Mouse (Mus musculus) adrenal gland (tissue): Measurements from ENCODE around the gene Fam227a.
"Not testable (repeated sequence)": the region's sequence is repeated elsewhere in the genome, so short reads cannot be mapped to it uniquely, and the experiment has no call there.

Source experiments
- intact Hi-C: fragments of 180-260 bp; cut with DNase I; formaldehyde crosslinking; loops from one replicate; pipeline ENCODE4 v1.15.1; 2025

Gene Fam227a

DNA sequence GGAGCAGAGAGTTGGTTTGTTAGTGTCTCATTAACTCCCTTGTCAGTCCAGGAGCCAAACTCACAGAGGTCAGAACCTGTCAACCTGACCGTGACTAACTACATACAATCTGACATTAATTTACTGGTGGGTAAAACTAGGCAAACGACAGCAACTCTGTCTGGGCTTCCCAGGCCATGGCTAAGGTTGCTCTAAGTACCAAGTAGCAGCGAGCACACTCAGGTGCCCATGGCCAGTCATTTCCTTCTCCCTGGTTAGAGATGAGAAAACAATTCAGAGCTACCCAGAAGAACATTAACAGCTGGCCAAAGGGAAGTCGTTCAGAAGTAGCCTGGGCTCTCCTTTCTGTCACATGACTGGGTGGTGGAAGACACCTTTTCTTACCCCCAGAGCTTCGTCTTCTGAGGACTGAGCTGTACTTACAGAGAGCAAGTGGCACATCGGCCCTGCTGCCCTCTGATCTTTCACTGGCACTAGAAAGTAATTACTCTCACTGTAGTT is 26.4 kb upstream of the Fam227a start:
- intact Hi-C loops: loop anchor here (5.0 kb wide), 1 partner anchor 57 kb away; the partner anchor contains the start of gene Sun2

DNA sequence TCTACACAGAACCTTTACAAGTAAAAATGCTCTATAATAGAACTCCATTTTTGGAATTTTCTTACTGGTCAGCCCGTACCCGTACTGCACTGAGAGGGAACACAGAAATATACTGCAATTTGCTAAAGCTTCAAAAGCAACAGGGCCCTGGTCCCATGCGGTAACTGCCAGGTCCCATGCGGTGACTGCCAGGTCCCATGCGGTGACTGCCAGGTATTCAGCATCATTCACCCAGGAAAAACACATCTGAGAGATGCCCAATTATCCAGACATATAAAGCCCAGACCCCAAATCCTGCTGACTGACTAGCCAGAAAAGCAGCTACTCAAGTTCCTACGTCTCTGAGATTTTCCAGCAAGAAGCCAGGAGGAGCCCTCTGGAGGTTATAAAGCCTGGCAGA is 25.9 kb upstream of the Fam227a start:
- intact Hi-C loops: loop anchor here (5.0 kb wide), 1 partner anchor 58 kb away; the partner anchor contains the start of gene Sun2

DNA sequence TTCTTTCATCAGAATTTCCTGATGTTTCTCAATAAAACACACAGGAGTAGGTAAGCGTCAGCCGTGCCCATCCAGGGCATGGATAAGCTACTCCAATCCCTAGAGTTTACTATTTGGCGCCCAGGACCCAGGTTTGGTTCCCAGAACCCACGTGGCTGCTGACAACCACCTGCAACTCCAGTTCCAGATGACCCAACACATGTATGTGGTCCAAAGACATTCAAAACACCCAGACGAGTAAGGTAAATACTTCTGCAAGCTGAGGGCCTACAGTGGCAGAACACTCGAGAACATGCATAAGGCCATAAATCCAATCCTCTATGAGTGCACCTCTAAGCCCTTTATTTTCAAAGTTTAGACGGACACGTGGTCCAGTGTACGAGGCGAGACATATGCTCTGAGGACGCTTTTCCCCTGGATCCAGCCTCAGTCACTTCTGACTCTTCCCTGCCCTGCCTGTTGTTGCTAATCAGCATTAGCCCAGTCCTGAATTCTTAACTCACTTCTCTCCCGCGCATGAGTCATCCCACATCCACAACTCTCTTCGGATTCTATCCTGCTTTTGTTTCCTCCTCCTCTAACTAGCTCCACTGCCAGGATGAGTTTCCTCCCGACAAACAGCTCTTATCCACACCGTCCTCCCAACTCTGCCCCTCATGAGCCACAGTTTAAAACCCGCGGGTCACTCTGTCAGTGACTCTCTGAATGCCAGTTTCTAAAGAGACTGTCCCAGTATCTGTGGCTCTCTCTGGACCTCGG is 25.1 kb upstream of the Fam227a start:
- intact Hi-C loops: no loop called here

DNA sequence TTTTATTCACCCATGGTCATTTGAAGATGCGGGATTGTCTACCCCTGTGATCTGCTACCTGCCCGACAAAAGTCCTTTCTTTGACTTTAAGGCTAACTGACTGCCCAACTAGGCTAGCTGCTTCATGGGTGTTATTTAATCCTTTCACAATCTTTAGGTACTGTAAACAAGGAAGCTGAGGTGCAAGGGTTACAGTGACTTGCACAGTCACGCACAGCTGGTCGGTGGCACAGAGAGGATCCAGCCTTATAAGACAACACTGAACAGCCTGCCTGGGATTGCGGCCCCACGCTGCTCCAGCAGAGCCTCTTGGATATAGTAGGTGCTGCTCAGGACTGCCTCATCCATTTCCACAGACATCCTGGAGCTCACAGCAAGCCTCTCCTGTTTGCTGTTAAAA is 24.4 kb upstream of the Fam227a start:
- intact Hi-C loops: no loop called here

DNA sequence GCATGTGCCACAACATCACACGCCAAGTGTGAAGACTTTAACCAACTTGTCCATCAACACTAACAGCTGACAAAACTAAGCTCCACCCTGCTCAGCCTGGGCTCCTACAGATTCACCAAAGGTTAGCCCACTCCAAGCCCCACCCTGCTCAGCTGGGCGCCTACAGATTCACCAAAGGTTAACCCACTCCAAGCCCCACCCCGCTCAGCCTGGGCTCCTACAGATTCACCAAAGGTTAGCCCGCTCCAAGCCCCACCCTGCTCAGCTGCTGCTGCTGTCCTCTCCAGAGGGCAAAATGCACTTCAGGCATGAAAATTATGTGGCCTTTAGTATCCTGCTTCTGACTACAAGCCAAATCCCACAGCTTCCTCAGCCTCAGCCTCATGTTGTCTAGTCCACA is 23.2 kb upstream of the Fam227a start:
- intact Hi-C loops: no loop called here

DNA sequence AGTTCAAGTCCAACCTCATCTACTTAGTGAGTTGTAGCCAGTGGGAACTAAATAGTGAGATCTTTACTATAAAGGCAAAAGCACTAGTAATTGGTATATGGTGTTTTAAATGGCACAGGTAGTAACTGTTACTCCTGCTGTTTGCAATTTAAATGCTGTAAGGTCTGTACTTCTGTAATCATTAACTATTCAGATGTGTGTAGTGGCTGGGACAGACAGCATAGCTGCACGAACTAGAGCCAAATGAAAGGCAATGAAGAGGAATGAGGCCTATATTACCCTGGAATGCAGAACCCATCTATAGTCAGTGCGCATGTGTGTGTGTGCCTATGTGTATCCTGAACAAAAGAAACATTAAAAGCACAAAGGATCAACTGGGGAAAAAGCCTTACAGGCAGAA is 19.2 kb upstream of the Fam227a start:
- intact Hi-C loops: no loop called here

DNA sequence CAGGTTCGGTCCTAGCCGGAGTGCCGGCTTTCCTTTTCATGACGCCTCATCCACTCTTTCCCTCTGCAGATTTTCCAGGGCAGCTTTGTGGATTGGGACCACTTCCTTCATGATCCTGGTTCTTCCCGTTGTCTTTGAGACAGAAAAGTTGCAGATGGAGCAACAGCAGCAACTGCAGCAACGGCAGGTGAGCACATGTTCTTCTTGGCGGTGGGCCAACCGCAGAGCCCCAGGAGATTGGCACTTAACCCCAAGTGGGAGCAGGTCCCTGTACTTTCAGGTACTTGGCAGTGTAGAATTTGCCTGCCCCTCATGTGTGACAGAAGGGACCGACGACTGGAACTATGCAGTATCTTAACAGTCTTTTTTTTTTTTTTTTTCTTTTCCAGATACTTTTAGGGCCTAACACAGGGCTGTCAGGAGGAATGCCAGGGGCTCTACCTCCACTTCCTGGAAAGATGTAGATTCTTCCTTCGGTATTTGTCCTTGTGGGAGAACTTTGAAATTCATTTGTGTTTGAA is 13.1 kb upstream of the Fam227a start:
- intact Hi-C loops: not testable (repeated sequence)

DNA sequence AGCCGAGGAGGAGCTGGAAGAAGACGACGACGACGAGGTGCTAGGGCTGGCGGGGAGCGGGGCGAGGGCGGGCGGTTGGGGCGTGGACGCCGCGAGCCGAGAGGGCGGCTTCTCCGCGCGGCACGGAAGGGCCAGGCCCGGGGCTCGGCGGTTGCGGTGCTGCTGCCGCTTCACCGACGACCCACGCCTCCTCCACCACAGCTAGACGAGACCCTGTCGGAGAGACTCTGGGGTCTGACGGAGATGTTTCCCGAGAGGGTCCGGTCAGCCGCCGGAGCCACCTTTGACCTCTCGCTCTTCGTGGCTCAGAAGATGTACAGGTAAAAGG is 12.2 kb upstream of the Fam227a start:
- intact Hi-C loops: no loop called here

DNA sequence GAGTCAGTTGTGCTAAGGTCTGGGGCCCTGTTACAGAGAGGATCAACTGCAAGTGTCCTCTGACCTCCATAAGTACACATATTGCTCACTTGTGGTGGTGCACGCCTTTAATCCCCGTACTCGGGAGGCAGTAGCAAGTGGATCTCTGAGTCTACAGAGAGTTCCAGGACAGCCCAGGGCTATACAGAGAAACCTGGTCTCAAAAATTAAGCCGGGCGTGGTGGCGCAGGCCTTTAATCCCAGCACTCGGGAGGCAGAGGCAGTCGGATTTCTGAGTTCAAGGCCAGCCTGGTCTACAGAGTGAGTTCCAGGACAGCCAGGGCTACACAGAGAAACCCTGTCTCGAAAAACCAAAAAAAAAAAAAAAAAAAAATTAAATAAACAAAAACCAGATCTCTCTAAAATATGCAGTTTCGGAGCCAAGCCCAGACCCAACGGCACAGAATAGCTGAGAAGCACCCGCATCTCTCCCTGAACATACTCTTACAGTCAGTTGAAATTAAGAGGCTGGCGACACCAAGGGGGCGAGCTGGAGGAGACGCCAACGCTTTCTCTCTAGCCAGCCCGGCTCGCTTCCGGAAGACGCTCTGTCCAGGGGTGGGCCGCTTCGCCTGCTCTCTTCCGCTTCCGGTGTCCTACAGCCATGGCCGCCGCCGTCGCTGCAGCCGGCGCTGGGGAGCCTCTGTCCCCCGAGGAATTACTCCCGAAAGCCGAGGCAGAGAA is 11.7 kb upstream of the Fam227a start, which contains the start of gene Tomm22:
Tomm22 (plus strand) TSS at position 613 of the 723 bp plus-strand sequence.
- intact Hi-C loops: no loop called here

DNA sequence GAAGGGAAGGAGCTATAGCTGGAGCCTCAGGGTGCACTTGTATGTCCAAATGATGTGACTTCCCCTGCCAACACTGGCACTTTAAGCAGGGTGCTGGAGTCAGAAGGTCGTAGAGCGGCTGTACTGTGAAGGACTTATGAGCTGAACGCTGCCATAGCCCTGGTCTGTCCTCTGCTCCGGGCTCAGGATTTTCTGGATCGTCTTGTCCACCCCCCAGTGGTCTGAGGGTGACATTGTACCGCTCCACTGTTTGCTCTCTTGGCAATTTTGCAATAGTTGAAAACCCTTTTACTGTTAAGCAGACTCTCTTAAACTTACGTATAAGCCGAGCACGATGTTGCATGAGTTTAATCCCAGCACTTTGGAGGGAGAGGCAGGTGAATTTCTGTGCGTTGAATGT is 10.4 kb upstream of the Fam227a start:
- intact Hi-C loops: no loop called here

DNA sequence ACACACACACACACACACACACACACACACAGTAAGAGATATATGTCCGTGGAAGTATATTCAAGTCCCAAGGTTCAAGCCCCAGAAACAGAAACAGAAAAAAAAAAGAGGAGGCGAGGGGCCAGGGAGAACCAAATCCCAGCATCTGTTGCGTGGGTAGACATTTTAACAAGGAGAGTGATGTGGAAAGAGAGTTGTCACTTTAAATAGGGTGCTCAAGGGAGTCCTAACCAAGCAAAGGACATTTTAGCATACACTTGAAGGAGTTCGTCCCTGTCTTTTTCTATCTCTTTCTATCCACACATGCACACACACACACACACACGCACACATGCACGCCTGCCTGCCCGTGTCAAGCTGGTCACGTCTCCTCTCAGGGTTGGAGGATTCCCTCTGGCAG is 5.9 kb upstream of the Fam227a start:
- intact Hi-C loops: no loop called here

DNA sequence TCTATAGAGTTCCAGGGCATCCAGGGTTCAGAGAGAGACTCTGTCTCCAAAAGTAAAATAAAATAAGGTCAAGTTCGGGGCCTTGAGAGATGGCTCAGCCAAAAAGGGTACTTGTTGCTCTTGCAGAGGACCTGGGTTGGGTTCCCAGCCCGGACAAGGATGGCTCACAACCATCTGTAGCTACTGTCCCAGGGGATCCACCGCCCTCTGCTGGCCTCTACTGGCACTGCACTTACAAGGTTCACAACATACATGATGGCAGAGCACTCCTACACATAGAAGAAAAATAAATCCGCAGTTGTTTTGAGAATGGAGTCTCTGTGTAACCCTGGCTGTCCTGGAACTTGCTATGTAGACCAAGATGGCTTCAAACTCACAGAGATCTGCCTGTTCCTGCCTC is 3.1 kb upstream of the Fam227a start:
- intact Hi-C loops: no loop called here

DNA sequence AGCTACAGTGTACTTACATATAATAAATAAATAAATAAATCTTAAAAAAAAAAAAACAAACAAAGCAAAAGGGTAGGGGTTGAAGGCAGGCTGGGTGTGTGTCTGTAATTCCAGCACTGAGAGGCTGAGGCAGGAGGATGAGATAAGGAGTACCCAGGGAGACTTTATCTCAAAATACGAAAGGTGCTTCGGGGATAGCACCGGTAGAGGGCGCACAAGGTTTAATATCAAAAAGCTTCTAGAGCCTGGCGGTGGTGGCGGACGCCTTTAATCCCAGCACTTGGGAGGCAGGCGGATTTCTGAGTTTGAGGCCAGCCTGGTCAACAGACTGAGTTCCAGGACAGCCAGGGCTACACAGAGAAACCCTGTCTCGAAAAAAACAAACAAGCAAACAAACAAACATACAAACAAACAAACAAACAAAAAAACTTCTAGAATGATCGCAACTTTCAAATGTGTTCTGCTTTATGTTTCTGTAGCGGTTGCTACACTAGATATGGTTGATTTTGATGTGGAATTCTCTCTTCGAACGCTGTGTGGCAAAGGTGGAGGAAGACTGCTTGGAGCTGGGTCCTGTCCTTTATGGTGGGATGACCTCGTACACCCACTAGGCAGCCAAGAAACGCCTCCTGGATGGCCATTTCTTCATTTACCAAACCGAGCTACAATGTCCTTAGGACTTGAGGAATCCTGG is 772 bp downstream of the Fam227a start:
- intact Hi-C loops: loop anchor here (5.0 kb wide), 1 partner anchor 111 kb away; the partner anchor contains the start of gene Ddx17

DNA sequence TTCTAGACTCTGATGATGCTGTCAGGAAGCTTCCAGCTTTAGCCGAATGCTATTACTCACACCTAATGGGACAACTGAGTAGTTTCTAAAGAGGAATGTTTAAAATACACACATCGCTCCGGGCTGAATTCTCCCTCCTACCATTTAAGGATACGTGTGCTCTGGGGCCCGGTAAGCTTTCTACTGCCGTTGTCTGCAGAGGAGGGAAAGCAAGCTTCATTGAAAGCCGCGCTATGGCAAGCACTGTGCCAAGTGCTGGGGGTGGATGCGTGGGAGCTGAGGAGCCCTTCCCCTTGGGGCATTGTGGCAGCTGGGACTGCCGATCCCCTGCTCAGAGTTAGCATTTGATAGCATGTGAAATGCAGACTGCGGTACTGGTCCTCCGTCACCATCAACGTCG is 2.3 kb downstream of the Fam227a start:
- intact Hi-C loops: loop anchor here (5.0 kb wide), 1 partner anchor 109 kb away; the partner anchor contains the start of gene Ddx17

DNA sequence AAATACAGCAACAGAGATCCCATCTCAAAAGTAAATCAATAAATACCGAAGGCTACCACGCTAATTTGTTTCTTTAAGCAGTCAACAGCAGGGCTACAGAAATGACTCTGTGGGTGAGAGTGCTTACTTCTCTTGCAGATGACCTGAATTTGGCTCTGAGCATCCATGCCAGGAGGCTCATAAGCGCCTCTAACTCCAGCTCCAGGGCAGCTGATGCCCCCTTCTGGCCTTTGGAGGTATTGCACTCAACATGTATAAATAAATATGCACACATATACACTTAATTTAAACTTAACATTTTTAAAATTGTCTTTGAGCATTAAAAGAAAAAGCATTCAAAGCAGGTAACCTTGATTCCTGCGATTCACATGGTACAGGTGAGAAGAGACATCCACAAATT is 7.3 kb downstream of the Fam227a start:
- intact Hi-C loops: no loop called here

DNA sequence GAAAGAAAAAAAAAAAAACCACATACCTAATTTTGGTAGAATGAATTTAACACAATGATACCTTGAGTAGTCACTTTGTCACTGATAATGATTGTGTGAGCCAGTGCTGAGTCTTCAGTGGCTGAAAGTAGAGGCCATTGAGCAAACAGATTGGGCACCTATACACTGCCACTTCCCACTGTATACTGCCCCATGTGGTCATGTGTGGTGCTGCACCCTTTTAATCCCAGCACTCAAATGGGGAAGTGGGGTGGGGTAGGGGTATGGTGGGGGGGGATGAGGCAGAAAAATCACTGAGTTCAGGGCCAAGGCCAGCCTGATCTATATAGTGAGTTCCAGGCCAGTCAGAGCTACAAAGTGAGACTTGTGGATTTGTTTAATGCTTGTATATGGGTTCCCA is 8.2 kb downstream of the Fam227a start:
- intact Hi-C loops: no loop called here

DNA sequence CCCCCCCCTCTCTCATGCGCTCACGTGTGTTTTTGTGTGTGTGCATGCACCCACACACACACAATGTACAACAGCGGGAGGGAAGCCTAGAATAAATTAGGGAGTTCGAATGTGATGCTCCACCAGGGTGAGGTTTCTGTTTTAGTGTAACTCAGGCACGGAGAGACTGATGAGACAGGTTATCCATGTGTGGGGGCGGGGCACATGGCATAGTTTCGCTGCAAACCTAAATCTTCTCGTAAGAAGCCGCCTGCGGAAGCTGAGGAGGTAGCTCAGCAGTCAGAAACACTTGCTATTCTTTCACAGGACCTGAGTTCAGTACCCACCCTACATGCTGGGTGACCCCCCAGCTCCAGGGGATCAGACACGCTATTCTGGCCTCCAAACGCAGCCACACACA is 10.6 kb downstream of the Fam227a start:
- intact Hi-C loops: no loop called here

DNA sequence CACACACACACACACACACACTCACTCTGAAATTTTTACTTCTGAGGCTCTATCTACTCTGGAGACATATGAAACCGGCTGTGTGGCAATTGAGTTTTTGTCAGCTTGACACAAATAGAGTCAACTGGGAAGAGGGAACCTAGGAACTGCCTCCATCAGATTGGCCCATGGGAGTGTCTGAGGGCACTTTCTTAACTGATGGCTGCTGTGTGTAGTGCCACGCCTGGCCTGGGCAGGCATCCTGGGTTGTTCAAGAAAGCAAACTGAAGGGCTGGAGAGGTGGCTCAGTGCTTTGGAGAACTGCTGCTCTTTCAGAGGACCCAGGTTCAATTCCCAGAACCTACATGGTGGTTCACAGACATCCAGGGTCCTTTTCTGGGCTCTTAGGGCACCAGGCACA is 13.3 kb downstream of the Fam227a start:
- intact Hi-C loops: no loop called here

DNA sequence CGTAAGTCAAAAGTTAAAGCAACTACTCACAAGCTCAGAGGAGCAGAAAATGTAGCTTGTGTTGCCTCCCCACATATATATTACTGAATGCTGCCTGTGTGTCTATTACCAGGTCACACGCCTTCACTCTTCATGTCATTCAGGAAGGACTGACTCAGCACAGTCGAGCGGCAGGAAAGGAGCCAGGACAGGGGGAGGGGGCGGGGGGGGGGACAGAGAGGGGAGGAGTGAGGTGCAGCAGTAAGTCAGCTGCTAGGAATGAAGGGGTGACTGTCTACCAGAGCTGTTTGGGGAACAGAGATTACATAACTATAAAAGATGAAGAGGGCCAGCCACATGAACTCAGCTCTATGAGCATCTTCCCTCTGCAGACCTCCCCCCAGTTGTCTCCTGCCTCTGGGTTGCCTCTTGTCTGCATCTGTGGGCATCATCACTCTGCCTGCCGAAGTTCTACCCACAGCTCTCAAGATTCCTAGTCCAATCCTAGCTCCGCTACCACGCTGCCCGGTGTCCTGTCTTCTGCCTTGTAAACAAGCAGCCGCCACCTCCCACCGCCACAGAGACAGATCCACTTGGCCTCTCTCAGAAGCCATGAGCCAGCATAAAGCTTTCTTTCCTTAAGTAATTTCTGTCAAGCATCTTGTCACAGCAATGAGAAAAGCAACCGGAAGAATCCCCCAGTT is 17.5 kb downstream of the Fam227a start:
- intact Hi-C loops: no loop called here

DNA sequence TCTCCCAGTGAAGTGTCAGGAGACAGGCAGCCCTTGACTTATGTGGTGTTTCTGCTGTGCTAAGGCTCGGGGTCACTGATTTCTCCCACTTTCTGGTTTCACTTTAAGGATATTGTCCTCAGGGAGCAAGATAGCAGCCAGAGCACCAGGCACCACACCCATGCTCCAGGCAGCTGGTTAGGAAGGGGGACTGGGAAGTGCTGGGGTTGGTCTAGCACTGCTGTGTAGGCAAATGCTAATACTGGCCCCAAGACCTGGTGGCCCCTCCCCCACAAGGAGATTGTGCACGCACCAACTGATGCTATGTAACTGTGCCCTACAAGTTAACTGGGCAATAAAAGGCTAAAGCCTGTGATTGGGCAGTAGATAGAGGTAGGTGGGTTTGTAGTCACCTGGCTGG is 28.3 kb downstream of the Fam227a start:
- intact Hi-C loops: no loop called here

DNA sequence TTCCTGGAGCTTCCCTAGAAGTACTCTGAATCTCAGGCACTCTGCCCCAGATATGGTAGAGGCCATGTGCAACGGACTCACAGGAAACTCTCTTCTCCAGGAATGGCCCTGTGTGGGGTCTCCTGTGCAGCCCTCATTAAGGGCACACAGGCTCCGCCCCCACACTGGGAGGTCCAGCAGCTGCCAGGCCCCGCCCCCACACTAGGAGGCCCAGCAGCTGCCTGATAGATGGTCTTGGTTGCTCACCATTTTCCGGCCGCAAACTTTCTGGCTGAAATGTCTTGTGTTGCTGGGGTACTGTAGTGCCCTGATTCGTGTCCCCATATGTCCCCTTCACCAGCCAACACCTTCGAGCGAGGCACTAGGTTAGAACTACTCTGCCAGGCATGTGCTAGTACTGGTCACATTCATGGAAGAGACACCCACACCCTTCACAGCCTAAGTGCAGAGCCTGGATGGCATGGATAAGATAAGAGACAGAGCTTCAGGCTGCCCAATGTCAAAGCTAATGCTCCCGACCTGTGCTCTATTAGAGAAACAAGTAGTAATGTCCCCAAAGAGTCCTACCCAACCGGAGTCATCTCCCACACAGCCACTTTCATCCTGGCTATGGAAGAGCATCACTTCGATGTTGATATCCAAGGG is 38.9 kb downstream of the Fam227a start:
- intact Hi-C loops: no loop called here
